Mouse (Mus musculus): ENCODE results near the gene Gm49387.

Gm49387 gene

GRCm38 (mm10) chr14:31640346-31640889 is at the start of gene Gm49387:
Gene Gm49387, minus strand, starts transcription at chr14:31640878.
- DNase-seq (ENCODE audit: low spot score): no peak

- DNase-seq (ENCODE audit: low spot score): no peak
Measured at GRCm38 (mm10) chr14:31686231-31686630, 45.6 kb upstream of the Gm49387 start.

GRCm38 (mm10) chr14:31685680-31686079 is 45.0 kb upstream of the Gm49387 start:
- no peak for DNase-seq (ENCODE audit: low spot score)

- no peak for DNase-seq (ENCODE audit: low spot score)
Measured at GRCm38 (mm10) chr14:31684343-31685040, 43.8 kb upstream of the Gm49387 start.

GRCm38 (mm10) chr14:31683610-31684009 is 42.9 kb upstream of the Gm49387 start:
- no peak for DNase-seq (ENCODE audit: low spot score)

GRCm38 (mm10) chr14:31681931-31682555 is 41.4 kb upstream of the Gm49387 start:
- DNase-seq (ENCODE audit: low spot score): no peak

- DNase-seq (ENCODE audit: low spot score): no peak
Measured at GRCm38 (mm10) chr14:31681291-31681690, 40.6 kb upstream of the Gm49387 start.

- DNase-seq (ENCODE audit: low spot score): no peak
Measured at GRCm38 (mm10) chr14:31680656-31681055, 40.0 kb upstream of the Gm49387 start.

- no peak for DNase-seq (ENCODE audit: low spot score)
Measured at GRCm38 (mm10) chr14:31671635-31672320, 31.1 kb upstream of the Gm49387 start.

- DNase-seq (ENCODE audit: low spot score): no peak
Measured at GRCm38 (mm10) chr14:31669642-31670490, 29.2 kb upstream of the Gm49387 start.

- DNase-seq (ENCODE audit: low spot score): peak; percentile 58
Measured at GRCm38 (mm10) chr14:31669161-31669611, 28.5 kb upstream of the Gm49387 start.

GRCm38 (mm10) chr14:31668326-31668725 is 27.6 kb upstream of the Gm49387 start:
- DNase-seq (ENCODE audit: low spot score): no peak

GRCm38 (mm10) chr14:31667741-31668140 is 27.1 kb upstream of the Gm49387 start:
- no peak for DNase-seq (ENCODE audit: low spot score)

- no peak for DNase-seq (ENCODE audit: low spot score)
Measured at GRCm38 (mm10) chr14:31666931-31667705, 26.4 kb upstream of the Gm49387 start.

- DNase-seq (ENCODE audit: low spot score): no peak
Measured at GRCm38 (mm10) chr14:31665566-31665940, 24.9 kb upstream of the Gm49387 start.

GRCm38 (mm10) chr14:31664903-31665565 is 24.4 kb upstream of the Gm49387 start:
- no peak for DNase-seq (ENCODE audit: low spot score)

GRCm38 (mm10) chr14:31664100-31664902 is 23.6 kb upstream of the Gm49387 start:
- DNase-seq (ENCODE audit: low spot score): no peak

GRCm38 (mm10) chr14:31663376-31664099 is 22.9 kb upstream of the Gm49387 start:
- DNase-seq (ENCODE audit: low spot score): no peak

Data from ovary, adult 18-20 months (tissue).